Mouse (Mus musculus) cerebellum, adult 11 months (tissue): ENCODE data around the gene Itpr1.

Experiments used
- DNase-seq: peaks from one replicate; pipeline ENCODE4 v3.0.0; 2022

The Itpr1 gene

DNA sequence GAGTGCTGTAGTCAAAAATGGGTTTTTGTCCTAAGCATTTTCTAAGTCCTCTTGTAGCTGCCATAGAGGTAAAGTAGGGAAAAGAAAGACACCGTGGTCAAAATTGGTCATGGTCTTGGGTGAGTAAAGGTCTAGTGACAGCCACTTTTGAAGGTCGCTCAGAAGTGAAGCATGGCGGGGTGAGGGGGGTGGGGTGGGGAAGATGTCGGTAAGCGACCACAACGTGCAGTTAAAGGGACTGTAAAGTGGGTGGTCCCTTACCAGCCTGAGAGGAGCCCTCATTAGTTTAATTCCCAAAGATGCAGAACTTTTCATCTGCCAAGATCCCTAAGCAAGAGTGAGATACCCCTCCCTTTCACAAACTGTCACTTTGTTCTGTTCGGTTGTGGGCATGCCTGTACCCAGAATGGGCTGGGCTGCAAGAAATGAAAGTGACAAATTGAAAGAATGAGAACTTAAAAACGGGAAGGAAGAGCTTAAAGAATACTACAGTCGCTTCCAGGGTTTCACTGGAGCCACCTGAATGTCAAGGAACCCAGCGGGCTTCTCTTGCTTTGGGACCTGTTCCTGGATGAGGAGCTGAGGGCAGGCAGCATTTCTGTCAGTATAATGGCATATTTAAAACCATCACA lies 1.5 kb downstream of the Itpr1 start:
- DNase-seq: no peak

DNA sequence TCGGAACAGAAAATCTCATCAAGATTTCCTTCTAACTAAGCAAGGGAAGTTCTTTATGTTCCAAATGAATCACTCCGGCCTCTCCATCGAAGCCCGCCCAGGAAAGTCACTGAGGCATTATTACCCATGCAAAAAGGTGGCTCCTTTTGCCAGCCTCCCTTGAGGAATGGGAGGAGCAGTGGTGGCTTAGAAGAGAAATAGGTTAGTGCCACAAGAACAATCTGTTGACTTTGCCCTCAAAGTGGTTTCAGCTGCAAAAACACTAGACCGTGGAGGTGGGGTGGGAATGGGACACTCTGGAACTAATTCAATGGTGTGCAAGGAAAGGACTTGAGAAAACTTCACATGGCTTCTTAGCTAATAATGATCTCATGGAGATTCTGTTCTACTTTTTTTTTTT lies 3.2 kb downstream of the Itpr1 start:
- no peak for DNase-seq

DNA sequence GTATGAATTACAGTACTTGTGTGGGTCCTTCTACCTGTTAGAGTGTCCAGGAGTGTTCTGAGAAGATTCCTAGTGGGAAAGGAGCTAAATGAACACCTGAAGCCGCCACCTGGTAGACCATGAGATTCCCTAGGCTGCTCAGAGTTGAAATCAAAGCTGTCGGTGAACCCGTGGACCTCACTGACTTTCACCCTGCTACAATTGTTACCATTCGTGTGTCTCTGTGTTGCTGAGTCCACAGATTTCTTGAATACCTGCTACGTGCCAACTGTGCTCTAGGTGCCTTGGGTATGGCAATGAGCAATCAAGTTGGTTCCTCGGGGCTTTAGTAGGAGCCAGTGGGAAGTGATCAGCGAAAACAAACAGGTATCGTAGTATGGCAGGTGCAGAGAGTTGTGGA lies 3.9 kb downstream of the Itpr1 start:
- no peak for DNase-seq

DNA sequence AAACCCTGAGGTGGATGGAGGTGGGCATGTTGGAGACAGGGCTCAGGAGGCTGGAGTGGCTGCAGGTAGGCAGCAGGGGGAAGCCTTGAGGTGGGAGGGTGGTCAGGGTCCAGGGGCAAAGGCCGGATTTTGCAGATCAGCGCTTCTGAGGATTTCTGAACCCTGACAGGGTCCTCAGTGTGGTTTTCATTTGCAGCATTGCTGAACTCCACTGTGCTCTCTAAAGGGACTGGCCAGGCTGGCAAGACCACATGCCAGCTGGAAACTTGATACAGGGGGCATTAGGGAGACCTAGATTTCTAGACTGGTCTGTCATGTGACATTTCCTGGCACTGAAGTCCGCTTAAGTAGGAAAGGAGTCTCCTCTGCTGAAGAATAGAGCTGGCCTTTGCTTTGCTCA lies 5.1 kb downstream of the Itpr1 start:
- DNase-seq: no peak

DNA sequence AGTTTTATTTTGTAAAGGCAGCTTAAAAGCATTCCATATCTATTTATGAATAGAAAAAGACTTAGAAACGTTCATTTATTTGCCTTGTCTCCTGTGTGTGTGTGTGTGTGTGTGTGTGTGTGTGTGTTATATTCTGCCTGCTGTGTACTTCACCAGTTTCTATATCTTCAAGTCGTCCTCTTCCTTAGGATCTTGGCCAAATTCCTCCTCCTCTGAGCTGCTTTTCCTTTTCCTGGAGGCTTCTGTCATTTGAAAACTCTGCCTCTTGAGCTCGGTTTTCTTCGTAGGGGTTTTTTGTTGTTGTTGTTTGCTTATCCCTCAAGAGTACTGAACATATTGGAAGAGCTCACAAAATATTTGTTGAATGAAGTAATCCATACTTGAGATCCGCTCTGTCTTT lies 9.5 kb downstream of the Itpr1 start:
- DNase-seq: no peak

DNA sequence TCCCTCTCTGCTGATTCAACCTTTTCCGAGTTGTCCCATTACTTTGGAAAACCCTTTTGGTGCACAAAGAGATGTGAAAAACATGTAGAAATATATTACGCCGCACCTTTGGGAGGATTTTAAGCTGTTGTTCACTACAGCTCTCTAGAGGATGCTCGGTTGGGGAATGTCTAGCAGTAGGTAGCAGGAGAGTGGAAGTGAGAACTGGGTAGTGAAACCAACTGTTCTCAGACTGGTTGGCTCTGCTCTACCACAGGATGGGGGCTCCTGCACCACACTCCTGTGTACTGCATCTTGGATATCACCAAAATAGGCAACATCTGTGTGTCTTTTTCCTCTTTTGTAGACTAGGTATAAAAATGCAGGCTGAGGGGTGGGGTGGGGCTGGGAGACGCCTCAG lies 10.0 kb downstream of the Itpr1 start:
- DNase-seq: no peak

DNA sequence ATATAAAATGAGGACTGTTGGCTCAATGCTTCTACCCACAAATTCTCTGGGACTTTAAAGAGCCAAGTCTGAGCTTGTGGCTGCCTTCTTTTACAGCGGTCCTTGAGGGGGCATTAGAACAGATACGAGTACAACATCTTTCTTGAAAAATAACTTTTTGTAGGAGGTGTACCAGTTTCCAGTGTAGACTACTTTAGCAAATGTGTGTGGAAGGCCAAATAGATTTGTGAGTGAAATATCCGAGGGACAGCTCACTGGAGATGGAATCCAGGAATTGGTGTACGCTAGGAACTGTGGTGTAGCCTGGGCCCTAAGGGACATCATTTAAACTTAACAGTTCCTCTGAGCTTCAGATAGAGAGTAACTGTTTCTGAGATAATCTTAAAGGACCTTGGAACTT lies 11.5 kb downstream of the Itpr1 start:
- no peak for DNase-seq

DNA sequence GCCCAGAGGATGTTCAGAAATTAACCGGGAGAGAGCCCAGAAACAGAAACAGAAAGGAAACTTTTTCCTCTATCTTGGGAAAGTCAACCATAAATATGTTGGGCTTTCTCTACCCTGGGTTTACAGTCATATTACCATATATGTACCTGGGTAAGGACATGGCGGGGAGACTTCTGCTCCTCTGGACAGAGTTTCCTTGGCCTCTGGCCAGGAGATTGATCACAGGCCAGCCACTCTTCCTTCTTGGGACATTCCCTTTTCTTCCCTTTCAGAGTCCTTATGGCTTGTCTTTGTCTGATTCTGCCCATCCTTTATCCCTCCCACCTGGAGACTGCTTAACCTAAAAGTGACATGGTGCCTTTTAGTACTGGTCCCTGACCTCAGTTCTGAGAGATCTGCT lies 12.1 kb downstream of the Itpr1 start:
- no peak for DNase-seq

DNA sequence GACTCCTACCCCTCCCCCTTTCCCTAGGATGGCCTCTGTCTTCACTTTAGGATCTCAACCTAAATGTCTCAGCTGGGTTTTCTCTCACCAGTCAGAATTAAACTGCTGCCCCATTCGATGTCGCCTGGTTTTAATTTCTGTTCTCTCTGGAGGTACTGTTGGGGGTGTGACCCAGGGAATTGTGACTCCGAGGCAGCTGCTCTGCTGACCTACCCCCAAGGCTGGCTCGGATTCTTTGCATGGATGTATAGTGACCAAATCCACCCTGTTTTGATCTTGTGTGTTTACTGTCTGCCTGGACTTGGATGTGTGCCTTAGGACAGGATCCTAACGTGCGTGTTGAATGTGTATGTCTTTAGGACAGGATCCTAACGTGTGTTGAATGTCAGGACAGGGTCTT lies 13.3 kb downstream of the Itpr1 start:
- no peak for DNase-seq

DNA sequence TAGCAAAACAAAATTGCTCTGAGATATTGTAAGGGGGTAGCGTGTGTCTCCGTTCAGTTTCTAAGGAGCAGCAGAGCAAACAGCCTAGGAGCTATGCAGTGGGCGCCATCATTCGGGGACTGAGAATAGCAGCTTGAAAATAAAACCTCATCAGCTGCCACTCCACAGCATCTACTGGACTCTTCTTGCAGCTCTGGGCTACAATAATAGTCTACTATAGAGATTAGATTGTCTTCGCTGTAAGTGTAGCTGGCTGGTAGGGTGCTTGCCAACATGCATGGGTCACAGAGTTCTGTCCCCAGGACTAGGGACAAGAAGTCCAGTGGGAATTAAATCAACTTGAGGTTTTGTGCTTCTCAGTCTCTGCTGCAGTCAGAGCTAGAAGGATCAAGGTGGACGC lies 14.6 kb downstream of the Itpr1 start:
- no peak for DNase-seq

DNA sequence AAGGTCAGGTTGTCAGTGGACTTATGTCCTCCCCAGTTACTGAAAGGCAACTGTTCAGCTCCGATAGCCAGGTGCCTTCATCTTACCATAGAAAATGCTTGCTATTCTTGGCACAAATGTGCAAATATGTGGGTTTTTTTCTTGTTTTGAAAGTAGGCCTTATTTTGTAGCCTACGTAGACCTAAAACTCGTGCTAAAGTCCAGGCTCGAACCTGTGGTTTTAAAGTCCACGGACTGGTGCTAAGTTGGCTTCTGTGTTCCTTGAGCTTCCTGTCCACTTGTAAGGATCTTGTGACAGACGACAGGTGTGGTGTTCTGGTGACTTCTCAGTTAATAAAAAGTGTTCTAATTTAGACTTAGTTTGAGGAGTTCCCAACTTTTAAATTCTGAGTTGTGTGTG lies 15.2 kb downstream of the Itpr1 start:
- no peak for DNase-seq

DNA sequence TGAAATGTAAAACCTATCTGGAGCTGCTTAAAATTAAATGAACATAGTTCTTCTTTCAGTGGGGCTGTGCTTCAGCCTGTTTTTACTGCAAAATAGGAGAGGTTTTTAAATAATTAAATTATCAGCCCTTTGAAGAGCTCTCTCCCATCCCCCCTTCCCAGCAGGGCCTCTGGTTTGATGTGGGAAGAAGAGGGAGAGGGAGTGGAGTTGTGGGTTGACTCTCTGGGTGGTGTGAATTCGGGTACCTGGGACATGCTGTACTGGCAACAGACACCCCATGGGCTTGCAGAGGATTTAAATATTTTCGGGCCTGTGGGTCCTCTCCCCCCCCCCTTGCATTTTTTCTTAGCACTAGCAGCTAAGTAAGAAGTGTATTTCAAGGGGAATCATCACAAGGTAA lies 15.7 kb downstream of the Itpr1 start:
- no peak for DNase-seq

DNA sequence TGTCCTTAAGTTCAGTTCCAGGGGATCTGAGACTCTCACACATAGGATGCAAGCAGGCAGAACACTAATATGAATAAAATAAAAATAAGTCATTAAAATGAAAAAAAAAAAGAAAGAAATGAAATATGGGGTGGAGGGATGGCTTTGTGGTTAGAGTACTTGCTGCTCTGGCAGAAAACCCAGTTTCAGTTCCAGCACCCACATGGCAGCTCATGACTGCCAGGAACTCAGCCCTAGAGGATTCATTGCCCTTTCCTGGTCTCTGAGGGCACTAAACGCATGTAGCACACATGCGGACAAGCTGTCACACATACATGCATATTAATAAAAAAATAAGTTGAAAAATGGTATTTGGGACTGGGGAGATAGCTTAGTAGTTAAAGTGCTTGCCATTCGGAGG lies 17.7 kb downstream of the Itpr1 start:
- no peak for DNase-seq

DNA sequence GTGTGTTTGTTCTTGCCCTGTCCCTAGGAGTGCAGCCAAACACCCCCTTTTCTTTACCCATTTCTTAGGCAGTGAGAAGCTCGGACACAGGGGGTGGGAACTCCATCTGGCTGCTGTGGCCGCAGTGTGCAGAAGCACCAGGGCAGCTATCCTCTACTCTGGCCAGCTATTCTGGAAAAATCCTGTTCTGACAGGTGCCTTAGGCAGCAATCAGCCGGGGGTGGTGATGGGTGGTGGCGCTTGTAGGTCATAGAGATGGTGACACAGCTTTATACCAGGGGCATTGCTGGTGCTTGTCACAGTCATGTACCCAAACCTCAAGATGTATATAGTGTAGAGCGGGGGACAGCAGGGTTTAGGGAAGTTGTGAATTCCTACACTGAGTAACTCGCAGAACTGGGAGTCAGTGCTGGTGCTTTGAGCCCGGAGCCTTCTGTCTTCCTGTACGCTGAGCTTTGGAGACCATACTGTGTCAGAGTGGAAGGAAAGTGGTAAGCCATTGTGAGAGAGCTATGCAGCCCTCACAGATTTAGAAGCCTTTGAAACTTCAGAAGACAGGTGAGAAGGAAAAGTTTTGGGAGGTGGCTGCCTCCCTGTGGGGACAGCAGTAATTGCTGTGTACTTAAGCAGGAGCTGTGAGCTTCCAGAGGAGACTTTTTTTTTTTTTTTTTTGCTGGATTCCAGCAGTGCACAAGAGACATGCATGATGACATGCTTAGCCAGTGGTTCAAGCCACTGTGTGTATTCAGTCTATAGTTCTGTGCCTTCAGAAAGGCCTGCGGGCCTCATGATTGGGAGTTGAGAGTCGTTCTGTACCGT lies 19.2 kb downstream of the Itpr1 start:
- no peak for DNase-seq

DNA sequence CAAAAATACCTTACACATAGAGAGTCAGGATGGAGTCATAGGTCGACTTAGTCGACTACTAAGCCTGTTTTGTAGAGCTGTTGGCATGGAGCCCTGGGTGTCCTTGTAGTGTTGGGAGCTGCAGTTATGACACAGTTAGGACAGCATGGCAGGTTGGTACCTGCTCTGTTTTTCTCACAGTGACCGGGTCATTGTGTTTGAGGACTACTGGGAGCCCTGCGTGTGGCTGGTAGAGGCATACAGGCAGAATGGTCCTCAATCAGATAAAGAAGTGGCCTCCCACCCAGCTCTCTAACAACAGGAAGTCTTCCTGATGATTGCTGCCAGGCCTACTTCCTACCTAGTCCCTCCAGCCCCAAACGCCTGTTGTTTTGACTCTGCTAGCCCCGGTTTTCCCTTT lies 20.2 kb downstream of the Itpr1 start:
- no peak for DNase-seq

DNA sequence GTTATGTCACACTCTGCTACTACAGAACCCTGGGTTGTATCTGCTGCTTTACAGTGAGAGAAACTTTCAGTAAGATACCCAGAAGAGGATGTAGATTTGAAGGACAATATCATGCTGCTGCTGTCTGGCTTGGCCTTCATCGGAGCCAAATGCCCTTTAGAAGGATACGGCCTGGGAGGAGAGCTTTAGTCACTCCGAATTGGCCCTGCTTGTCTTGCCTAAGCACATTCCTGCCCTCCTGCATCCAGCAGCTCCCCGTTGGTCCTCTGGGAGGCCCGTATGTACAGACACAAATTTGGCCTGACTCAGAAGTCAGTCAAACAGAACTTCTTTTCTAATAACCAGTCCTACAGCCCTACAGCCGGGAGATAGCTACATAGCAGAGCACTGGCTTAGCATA lies 21.6 kb downstream of the Itpr1 start:
- DNase-seq: no peak

DNA sequence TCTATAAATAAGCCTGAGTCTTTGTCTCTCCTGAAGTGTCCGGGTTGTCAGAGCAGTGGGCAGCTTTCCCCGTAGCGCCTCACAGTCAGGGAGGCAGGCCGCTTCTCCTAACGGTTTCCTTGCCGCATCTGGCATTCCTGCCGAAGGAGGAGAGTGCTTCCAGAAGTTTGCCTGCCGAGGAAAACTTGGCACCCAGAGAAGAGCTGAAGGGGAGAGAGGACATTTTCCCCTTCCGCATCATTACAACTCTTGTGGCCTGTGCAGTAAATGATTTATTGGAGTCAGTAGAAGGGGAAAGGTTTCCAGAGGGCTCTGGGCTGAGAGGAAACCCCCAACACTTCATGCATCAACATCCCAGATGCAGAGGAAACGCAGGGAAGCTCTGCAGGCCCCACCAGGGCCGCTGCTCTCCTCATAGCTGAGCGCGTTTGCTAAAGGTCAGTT lies 22.8 kb downstream of the Itpr1 start:
- DNase-seq: no peak

DNA sequence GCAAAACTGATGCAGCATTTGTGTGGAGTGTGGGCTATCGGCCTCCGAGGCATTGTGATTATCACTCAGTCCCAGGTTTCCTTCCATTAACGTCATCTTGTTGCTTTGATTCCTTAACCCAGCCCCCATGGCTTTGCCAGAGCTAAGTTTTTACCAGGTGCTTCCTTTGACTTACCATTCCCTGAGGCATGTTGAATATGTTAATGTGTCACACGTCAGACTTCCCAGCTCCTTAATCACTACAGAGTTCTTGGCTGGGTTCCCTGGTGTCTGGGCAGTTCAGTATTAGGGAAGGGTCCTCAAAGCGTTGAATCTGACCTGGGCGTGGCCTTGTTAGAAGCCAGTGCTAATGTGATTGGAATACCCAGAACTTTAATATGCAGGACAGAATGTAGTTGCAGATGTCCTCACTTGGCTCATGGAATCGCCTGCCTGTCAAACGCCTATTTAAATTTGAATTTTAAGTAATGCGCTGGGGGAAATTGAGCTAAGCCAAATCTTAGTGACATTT lies 23.6 kb downstream of the Itpr1 start:
- DNase-seq: no peak

DNA sequence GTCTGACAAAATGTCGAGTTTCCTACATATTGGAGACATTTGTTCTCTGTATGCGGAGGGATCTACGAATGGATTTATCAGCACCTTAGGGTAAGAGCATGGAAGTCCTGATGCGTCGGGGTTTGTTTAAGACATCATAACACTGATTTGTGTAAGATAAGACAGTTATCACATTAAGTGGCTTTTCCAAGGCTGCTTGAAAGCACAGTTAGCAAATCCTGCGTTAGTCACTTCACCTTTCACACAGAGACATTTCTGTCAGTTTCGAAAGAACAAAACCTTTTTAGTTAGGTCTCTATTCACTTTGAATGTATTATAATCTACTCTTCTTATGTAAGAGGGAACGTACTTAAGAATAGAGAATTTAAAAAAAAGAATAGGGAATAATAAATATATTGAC lies 24.1 kb downstream of the Itpr1 start:
- no peak for DNase-seq

DNA sequence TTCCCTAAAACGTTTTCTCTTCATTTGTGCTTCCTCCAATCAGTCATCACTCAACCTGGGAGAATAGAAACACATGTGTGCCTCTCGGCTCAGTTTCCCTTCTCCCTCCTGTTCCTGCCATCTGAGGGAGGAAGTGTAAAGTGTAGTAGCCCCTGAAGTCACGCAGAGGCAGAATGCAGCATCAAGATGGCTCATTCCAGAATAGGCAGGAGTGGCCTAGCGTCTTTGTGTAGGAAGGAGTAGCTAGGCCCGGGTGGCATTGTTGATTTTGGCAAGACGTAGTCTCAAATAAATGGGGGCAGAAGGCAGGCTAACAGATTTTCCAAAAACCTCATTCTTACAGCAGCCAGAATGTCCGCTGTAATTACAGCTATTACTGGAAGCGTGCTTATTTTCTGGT lies 24.7 kb downstream of the Itpr1 start:
- no peak for DNase-seq

DNA sequence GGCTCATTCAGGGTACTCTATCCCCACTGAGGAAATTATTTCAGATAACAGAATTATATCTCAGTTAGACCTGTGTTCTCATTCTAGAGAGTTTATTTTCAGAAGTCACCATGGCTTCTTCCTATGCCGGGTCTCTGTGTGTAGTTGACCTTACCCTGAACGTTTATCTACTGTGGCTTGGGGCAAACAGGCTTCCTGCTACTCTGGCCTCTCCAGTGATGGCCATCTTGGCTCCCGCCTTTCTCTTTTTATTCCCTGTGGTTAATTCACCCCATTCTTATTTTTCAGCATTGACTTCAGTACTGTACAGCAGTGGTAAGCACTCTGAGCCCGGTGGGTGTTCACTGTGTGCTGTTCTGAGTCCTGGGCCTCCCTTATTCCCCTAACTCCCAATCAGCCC lies 25.1 kb downstream of the Itpr1 start:
- DNase-seq: no peak

DNA sequence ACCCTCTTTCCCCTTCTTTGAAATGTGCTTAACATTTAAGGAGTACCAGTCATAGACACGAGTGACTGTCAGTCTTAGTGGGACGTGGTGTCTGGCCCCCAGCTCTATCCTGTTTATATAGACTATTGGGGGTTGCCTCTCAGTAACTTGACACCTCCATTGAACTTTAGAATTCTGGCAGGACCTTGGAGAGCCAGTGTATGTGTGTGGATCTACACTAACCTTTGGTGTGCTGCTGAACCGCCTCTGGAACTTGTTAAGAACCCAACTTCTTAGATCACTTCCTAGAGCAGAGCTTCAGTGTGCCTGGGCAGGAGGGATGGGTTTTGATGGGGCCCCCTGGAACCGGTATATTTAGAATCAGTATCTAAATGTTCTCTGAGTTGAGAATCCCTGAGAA lies 26.2 kb downstream of the Itpr1 start:
- no peak for DNase-seq

DNA sequence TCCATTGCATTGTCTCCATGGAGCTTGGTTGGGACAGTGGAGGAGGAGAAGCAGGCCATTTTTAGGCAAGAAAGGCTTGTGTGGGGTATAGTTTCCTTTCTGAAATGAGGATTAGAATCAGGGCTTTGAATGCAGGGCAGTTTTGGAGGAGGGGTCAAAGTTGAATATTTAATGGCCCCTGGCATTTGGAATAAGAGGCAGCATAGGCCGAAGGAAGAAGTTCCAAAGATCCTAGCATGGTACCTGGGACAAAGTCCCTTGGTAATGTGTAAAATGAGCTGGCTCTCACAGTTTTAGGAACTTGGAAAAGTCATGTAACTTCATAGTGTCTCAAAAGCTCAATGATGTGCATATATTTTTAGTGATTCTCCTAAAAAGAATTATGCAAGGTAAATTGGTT lies 27.1 kb downstream of the Itpr1 start:
- no peak for DNase-seq

DNA sequence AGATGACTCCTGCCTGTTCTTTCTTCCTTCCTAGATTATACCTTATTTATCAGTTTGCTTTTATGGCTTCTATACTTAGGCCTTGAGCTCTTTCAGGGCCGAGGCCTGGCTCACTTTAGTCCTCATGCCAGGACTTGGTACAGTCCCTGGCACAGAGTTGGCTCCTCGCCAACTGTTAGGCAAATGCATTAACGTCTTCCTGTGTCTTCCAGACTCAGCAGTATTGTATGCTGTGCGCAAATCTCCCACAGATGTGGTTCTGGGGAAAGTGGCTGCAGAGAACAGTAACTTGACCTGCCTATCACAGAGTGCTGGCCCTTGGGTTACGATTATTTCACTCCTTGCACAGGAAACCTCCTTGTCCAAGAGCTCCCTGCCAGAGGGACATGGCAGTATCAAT lies 27.9 kb downstream of the Itpr1 start:
- no peak for DNase-seq

DNA sequence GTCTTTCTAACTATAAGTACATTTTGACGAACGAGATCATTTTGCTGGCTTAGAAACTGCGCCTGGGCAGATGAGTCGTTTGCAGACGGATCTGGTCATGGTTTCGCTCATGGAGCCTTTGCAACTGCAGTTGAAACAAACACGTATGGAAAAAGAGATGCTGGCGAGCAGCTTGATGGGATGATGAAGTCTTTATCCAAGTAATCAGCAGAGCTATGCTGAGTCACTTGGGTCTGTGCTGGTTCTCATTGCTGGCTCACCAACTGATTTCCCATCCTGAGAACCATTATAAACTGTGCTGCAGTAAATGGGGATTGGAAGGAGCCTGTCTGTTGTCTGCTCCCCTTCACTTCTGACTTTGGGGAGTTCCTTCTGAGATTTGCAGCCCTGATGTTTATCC lies 31.7 kb downstream of the Itpr1 start:
- DNase-seq: no peak
